Comparison of ENCODE assay signal across 17 mouse cellular contexts in genomic region chr4:40727247-40727646, GRCm38 (mm10). TPM values are rescaled to one million over a fixed set of nuclear protein-coding genes. Genes with fewer than 3 reads are reported as not detected.
DNase-seq lines count a peak whose midpoint lies in the region; ATAC-seq and TF ChIP-seq lines count a peak whose summit lies in the region.
"Had no signal": no experiment of that assay in that cellular context is flagged by ENCODE, and none has a peak within 500 bp of the region (broad histone marks: within the 10 kb centered on the region; RNA-seq: fewer than 3 reads in every experiment).

No protein-coding gene starts in this region.

- no peak overlapping the region for H3K4me2 ChIP-seq in liver, embryonic 12.5 days
- H3K4me2 ChIP-seq in liver, embryonic 11.5 days, result no peak overlapping the region
- no peak overlapping the region for H3K4me2 ChIP-seq in liver, embryonic 14.5 days (ENCODE audit: low read depth)
- H3K4me2 ChIP-seq: embryonic facial prominence, embryonic 15.5 days; heart, embryonic 15.5 days; limb, embryonic 13.5 days had no signal

- H3K9ac ChIP-seq in liver, embryonic 12.5 days, result no peak overlapping the region
- H3K9ac ChIP-seq in liver, embryonic 11.5 days (ENCODE audit: low read depth, low read length), result no peak overlapping the region
- H3K9ac ChIP-seq in liver, embryonic 14.5 days (replicated peaks), result no peak overlapping the region
- H3K9ac ChIP-seq: embryonic facial prominence, embryonic 15.5 days; heart, embryonic 15.5 days; limb, embryonic 13.5 days had no signal

- H3K9me3 ChIP-seq in liver, embryonic 12.5 days (replicated peaks), result no peaks in the 10 kb centered on the region
- no peaks in the 10 kb centered on the region for H3K9me3 ChIP-seq in liver, embryonic 11.5 days (ENCODE audit: control insufficient read depth, low read length)
- H3K9me3 ChIP-seq in E14TG2a.4 (ENCODE audit: low read length), result no peaks in the 10 kb centered on the region
- no peaks in the 10 kb centered on the region for H3K9me3 ChIP-seq in liver, embryonic 14.5 days (ENCODE audit: control insufficient read depth, low read length)
- H3K9me3 ChIP-seq: embryonic facial prominence, embryonic 15.5 days; heart, embryonic 15.5 days; limb, embryonic 13.5 days had no signal

- H3K27ac ChIP-seq in liver, embryonic 12.5 days, result 0 out of 2 replicates have a peak overlapping the region, but pooled peaks have one; percentile 8
- no peak overlapping the region for H3K27ac ChIP-seq in liver, embryonic 11.5 days (ENCODE audit: low read depth, low read length)
- no peak overlapping the region for H3K27ac ChIP-seq in liver, embryonic 14.5 days
- H3K27ac ChIP-seq: embryonic facial prominence, embryonic 15.5 days; heart, embryonic 15.5 days; limb, embryonic 13.5 days had no signal

- H3K4me1 ChIP-seq in liver, embryonic 12.5 days, result peaks cover 45% of the 10 kb centered on the region
- peaks cover 28% of the 10 kb centered on the region for H3K4me1 ChIP-seq in liver, embryonic 11.5 days (replicated peaks; ENCODE audit: control insufficient read depth, insufficient read depth, low read length)
- H3K4me1 ChIP-seq in E14TG2a.4 (replicated peaks; ENCODE audit: low read depth, low read length), result peaks cover 56% of the 10 kb centered on the region
- peaks cover 12 to 14% of the 10 kb centered on the region in 2 experiments for H3K4me1 ChIP-seq in liver, embryonic 14.5 days (replicated peaks; ENCODE audit: control insufficient read depth in 2 of 2, insufficient read depth in 2 of 2, low read length in 1 of 2)

- no peaks in the 10 kb centered on the region for H3K27me3 ChIP-seq in liver, embryonic 12.5 days (replicated peaks)
- no peaks in the 10 kb centered on the region for H3K27me3 ChIP-seq in liver, embryonic 11.5 days (replicated peaks; ENCODE audit: control insufficient read depth, insufficient read depth, low read length)
- no peaks in the 10 kb centered on the region for H3K27me3 ChIP-seq in E14TG2a.4 (ENCODE audit: insufficient read depth, low read length)
- no peaks in the 10 kb centered on the region for H3K27me3 ChIP-seq in liver, embryonic 14.5 days (ENCODE audit: control insufficient read depth, insufficient read depth, low read length)
- H3K27me3 ChIP-seq: embryonic facial prominence, embryonic 15.5 days; heart, embryonic 15.5 days; limb, embryonic 13.5 days; Patski had no signal

- TF ChIP-seq CTCF in E14TG2a.4 (conservative IDR thresholded peaks at IDR 0.05; ENCODE audit: low read length), result peak; percentile 37
- TF ChIP-seq CTCF in liver, embryonic 14.5 days (IDR thresholded peaks at IDR 0.05; ENCODE audit: low read depth), result peak; percentile 15; the same call in 1 of the 2 replicates

- WGBS in liver, embryonic 12.5 days (ENCODE audit: insufficient replicate concordance), result 81% methylated on average over 1 of the region's 1 CpGs
- 95% methylated on average over 1 of the region's 1 CpGs for WGBS in liver, embryonic 11.5 days
- WGBS in liver, embryonic 14.5 days (ENCODE audit: insufficient replicate concordance), result 70% methylated on average over 1 of the region's 1 CpGs

- TF ChIP-seq EP300 in liver, embryonic 14.5 days (IDR thresholded peaks at IDR 0.05; ENCODE audit: low read depth), result no peak

- ATAC-seq in CD4-positive, CD25-positive, alpha-beta regulatory T cell, adult 4 months, result no peak
- ATAC-seq in liver, embryonic 12.5 days, result no peak
- no peak for ATAC-seq in liver, embryonic 11.5 days (replicated peaks; ENCODE audit: low FRiP score)
- no peak for ATAC-seq in liver, embryonic 14.5 days (ENCODE audit: insufficient read depth)
- ATAC-seq: hindbrain, embryonic 16.5 days; Patski had no signal

- H3K36me3 ChIP-seq in liver, embryonic 12.5 days, result peaks cover 79% of the 10 kb centered on the region
- H3K36me3 ChIP-seq in liver, embryonic 11.5 days (ENCODE audit: control insufficient read depth, insufficient read depth, low read length), result peaks cover 50% of the 10 kb centered on the region
- peaks cover 87% of the 10 kb centered on the region for H3K36me3 ChIP-seq in E14TG2a.4 (ENCODE audit: insufficient read depth, low read length)
- peaks cover 65% of the 10 kb centered on the region for H3K36me3 ChIP-seq in liver, embryonic 14.5 days (replicated peaks; ENCODE audit: control insufficient read depth, insufficient read depth, low read depth)

- no peak overlapping the region for H3K4me3 ChIP-seq in liver, embryonic 12.5 days
- H3K4me3 ChIP-seq in liver, embryonic 11.5 days (ENCODE audit: low read depth, low read length), result no peak overlapping the region
- no peak overlapping the region for H3K4me3 ChIP-seq in E14TG2a.4 (replicated peaks; ENCODE audit: low read length)
- H3K4me3 ChIP-seq in liver, embryonic 14.5 days (ENCODE audit: insufficient read depth in 1 of 2, low read depth in 2 of 2, low read length in 2 of 2), result no peak overlapping the region
- H3K4me3 ChIP-seq: embryonic facial prominence, embryonic 15.5 days; heart, embryonic 15.5 days; limb, embryonic 13.5 days had no signal

- peak; percentile 45 for DNase-seq in CD4-positive, CD25-positive, alpha-beta regulatory T cell, adult 2 months (ENCODE audit: low read depth, low spot score)
- DNase-seq in liver, embryonic 11.5 days (ENCODE audit: low spot score), result no peak
- no peak for DNase-seq in liver, embryonic 14.5 days (ENCODE audit: low read depth in 3 of 3, low spot score in 3 of 3)
- DNase-seq in adrenal gland, postnatal 25 days, result no peak
- no peak for DNase-seq in frontal cortex, postnatal 25 days (ENCODE audit: low spot score in 2 of 2)
- DNase-seq: adrenal gland, postnatal 36 days; gastrocnemius, postnatal 36 days; kidney, postnatal 10 days; layer of hippocampus, postnatal 36 days had no signal

RNA-seq across cellular contexts. Expression of gene Dnaja1, which starts 5.3 kb away (rescaled TPM):
- polyA plus RNA-seq in CD4-positive, CD25-positive, alpha-beta regulatory T cell, adult 4 months (2017; shearing (Covaris generic)), result 100 to 1,000 TPM; 399 to 683 TPM
- polyA plus RNA-seq in liver, embryonic 12.5 days (2016; fragmentation: Nextera tagmentation; extraction: Ambion mirVana), result 245 and 261 TPM in 2 replicates
- polyA plus RNA-seq in liver, embryonic 11.5 days (2014; fragmentation: Nextera tagmentation; extraction: Ambion mirVana), result 389 and 420 TPM in 2 replicates
- 13.8 and 30.3 TPM in 2 replicates for polyA plus RNA-seq in liver, embryonic 14.5 days (2012; rRNA removed)
- polyA plus RNA-seq in liver, embryonic 14.5 days (2014; fragmentation: Nextera tagmentation; extraction: Ambion mirVana), result 128 and 130 TPM in 2 replicates
- 235 and 424 TPM in 2 replicates for total RNA-seq in adrenal gland, postnatal 25 days (2021)

RNA-seq across cellular contexts. Expression of gene Aptx, which starts 24.3 kb away (rescaled TPM):
- 10 to 100 TPM; 30.5 to 44.1 TPM for polyA plus RNA-seq in CD4-positive, CD25-positive, alpha-beta regulatory T cell, adult 4 months (2017; shearing (Covaris generic))
- 13.8 and 15.2 TPM in 2 replicates for polyA plus RNA-seq in liver, embryonic 12.5 days (2016; fragmentation: Nextera tagmentation; extraction: Ambion mirVana)
- polyA plus RNA-seq in liver, embryonic 11.5 days (2014; fragmentation: Nextera tagmentation; extraction: Ambion mirVana), result 21.2 and 23.4 TPM in 2 replicates
- 2.4 and 4.8 TPM in 2 replicates for polyA plus RNA-seq in liver, embryonic 14.5 days (2012; rRNA removed)
- 8.3 and 9.5 TPM in 2 replicates for polyA plus RNA-seq in liver, embryonic 14.5 days (2014; fragmentation: Nextera tagmentation; extraction: Ambion mirVana)
- total RNA-seq in adrenal gland, postnatal 25 days (2021), result 16.3 and 24.9 TPM in 2 replicates

RNA-seq across cellular contexts. Expression of gene Smu1, which starts 30.5 kb away (rescaled TPM):
- polyA plus RNA-seq in CD4-positive, CD25-positive, alpha-beta regulatory T cell, adult 4 months (2017; shearing (Covaris generic)), result 100 to 1,000 TPM; 122 to 123 TPM
- 107 and 112 TPM in 2 replicates for polyA plus RNA-seq in liver, embryonic 12.5 days (2016; fragmentation: Nextera tagmentation; extraction: Ambion mirVana)
- polyA plus RNA-seq in liver, embryonic 11.5 days (2014; fragmentation: Nextera tagmentation; extraction: Ambion mirVana), result 167 and 178 TPM in 2 replicates
- polyA plus RNA-seq in liver, embryonic 14.5 days (2012; rRNA removed), result 25.3 and 37.3 TPM in 2 replicates
- polyA plus RNA-seq in liver, embryonic 14.5 days (2014; fragmentation: Nextera tagmentation; extraction: Ambion mirVana), result 73.2 and 78.6 TPM in 2 replicates
- total RNA-seq in adrenal gland, postnatal 25 days (2021), result 58.9 and 66.4 TPM in 2 replicates
